Mouse (Mus musculus): ENCODE results near the gene Tmem59. TPM values are rescaled to one million over a fixed set of nuclear protein-coding genes. Genes with fewer than 3 reads are reported as not detected.

Gene Tmem59
- polyA plus RNA-seq, 1 experiment from 2014 or later = 348 TPM

DNA sequence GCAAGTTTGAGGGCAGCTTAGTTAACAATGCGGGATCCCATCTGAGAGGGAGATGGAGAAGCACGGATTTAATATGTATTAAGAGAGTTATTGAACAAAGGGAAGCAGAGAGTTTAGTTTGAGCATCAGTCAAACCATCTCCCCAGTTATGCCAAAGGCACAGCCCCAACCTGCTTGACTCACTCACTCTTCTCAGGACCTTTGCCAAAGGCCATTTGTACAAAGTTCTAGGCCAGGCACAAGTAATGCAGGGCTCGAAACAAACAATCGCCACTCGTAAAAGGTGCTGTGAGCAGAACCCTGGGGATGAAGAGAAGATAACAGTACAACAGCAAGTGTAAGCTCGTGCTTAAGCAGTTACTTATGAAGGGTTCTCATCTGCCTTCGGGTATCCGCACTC, 25.6 kb upstream of the Tmem59 start:
- Histone ChIP-seq H3K9me3 (no peaks in the 10 kb centered on the region), H3K27me3 (no peaks in the 10 kb centered on the region), H3K36me3 (peaks cover 40% of the 10 kb centered on the region), H3K4me2 (no peak overlapping the region), H3K4me1 (replicated peaks) (no peaks in the 10 kb centered on the region), H3K4me3 (replicated peaks) (no peak overlapping the region), H3K9ac (replicated peaks) (no peak overlapping the region), H3K27ac (no peak overlapping the region)
- 81% methylated on average over 8 of the region's 8 CpGs for WGBS
- ATAC-seq (ENCODE audit: insufficient number of reproducible peaks, insufficient read depth, low FRiP score, low TSS enrichment, low read depth) = no peak

DNA sequence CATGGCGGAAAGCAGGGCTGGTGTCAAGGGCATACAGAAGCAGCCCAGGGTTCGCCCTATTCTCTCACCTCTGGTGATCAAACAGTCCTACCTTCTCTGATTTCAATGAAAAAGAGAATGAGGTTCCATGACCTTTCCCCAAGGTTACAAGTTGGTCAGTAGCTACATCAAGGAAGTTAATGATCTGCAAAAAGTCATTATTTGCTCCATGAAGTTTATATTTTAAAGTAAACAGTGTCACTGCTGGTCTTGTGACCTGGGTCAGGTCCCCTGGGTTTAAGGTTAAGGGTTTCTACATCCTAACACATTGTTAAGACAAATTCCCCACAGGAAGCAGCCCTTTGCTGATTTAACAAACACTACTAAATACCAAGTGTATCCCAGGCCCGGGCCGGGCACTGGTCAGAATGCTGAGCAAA, 21.2 kb upstream of the Tmem59 start:
- H3K9ac ChIP-seq (replicated peaks) = no peak overlapping the region
- H3K4me3 ChIP-seq (replicated peaks) = no peak overlapping the region
- no peaks in the 10 kb centered on the region for H3K27me3 ChIP-seq
- H3K27ac ChIP-seq = no peak overlapping the region
- H3K9me3 ChIP-seq = no peaks in the 10 kb centered on the region
- no peaks in the 10 kb centered on the region for H3K4me1 ChIP-seq (replicated peaks)
- peaks cover 52% of the 10 kb centered on the region for H3K36me3 ChIP-seq
- H3K4me2 ChIP-seq = no peak overlapping the region
- 49% methylated on average over 4 of the region's 4 CpGs for WGBS
- ATAC-seq (ENCODE audit: insufficient number of reproducible peaks, insufficient read depth, low FRiP score, low TSS enrichment, low read depth) = no peak

DNA sequence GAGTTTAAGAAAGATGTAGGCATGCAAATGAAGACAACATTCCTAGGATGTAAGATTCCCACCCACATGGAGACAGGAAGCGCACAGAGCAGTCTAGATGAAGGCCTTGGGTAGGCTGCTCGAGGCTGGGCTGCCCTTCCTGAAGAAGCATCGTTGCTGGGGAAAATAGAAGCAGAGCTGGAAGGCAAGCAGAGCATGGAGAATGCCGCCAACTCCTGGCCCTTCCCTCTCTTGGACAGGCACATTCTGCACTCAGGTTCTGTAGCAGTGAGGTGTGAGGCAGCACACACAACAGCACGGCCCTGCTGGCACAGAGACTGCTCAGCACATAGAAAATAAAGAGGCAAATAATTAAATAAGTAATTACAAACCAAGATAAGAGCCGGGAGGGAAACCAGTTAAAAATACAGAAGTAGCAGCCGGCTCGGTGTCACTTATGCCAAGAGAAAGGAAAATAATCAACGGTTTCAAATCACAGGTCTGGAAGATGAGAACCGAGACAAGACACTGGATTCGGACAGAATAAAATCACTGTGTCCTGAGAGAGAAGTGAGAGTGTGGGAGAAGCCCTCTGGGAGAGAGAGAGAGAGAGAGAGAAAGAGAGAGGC, 18.9 kb upstream of the Tmem59 start:
- H3K36me3 ChIP-seq = peaks cover 45% of the 10 kb centered on the region
- WGBS = 89% methylated on average over 11 of the region's 11 CpGs

DNA sequence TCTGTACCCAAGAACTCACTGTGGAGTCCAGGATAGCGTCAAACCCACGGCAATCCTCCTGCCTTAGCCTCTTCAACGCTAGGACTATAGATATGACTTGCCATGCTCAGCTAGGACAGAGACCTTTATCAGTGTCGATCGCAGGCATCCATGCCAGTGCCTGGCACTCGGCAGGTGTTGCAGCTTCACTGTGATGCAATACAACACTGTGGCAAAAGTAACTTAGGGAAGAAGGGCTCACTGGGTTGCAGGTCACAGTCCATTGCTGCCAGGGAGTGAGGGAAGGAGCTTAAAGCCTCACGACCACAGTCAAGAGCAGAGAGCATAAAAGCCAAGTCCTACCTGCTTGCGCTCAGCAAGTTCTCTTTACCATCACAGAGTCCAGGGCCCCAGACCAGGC, 18.0 kb upstream of the Tmem59 start:
- no peak overlapping the region for H3K4me2 ChIP-seq
- 93% methylated on average over 8 of the region's 8 CpGs for WGBS
- H3K4me1 ChIP-seq (replicated peaks) = no peaks in the 10 kb centered on the region
- H3K4me3 ChIP-seq (replicated peaks) = no peak overlapping the region
- peaks cover 49% of the 10 kb centered on the region for H3K36me3 ChIP-seq
- no peak overlapping the region for H3K9ac ChIP-seq (replicated peaks)
- H3K27me3 ChIP-seq = no peaks in the 10 kb centered on the region
- H3K9me3 ChIP-seq = no peaks in the 10 kb centered on the region
- H3K27ac ChIP-seq = no peak overlapping the region
- no peak for ATAC-seq (ENCODE audit: insufficient number of reproducible peaks, insufficient read depth, low FRiP score, low TSS enrichment, low read depth)

More for the DNA sequence above, 18.9 kb upstream of the Tmem59 start:
- no peaks in the 10 kb centered on the region for H3K27me3 ChIP-seq
- H3K9me3 ChIP-seq = no peaks in the 10 kb centered on the region
- no peak overlapping the region for H3K9ac ChIP-seq (replicated peaks)
- H3K4me2 ChIP-seq = no peak overlapping the region
- ATAC-seq (ENCODE audit: insufficient number of reproducible peaks, insufficient read depth, low FRiP score, low TSS enrichment, low read depth) = no peak
- H3K4me1 ChIP-seq (replicated peaks) = no peaks in the 10 kb centered on the region
- no peak overlapping the region for H3K4me3 ChIP-seq (replicated peaks)
- H3K27ac ChIP-seq = no peak overlapping the region

- 86% methylated on average over 10 of the region's 10 CpGs for WGBS
- Histone ChIP-seq H3K4me2 (no peak overlapping the region), H3K9me3 (no peaks in the 10 kb centered on the region), H3K9ac (replicated peaks) (no peak overlapping the region), H3K27ac (no peak overlapping the region), H3K27me3 (no peaks in the 10 kb centered on the region), H3K4me3 (replicated peaks) (no peak overlapping the region), H3K36me3 (peaks cover 42% of the 10 kb centered on the region), H3K4me1 (replicated peaks) (no peaks in the 10 kb centered on the region)
- ATAC-seq (ENCODE audit: insufficient number of reproducible peaks, insufficient read depth, low FRiP score, low TSS enrichment, low read depth) = no peak
Observed at GRCm38 (mm10) chr4:107163341-107163740, 14.9 kb upstream of the Tmem59 start.

DNA sequence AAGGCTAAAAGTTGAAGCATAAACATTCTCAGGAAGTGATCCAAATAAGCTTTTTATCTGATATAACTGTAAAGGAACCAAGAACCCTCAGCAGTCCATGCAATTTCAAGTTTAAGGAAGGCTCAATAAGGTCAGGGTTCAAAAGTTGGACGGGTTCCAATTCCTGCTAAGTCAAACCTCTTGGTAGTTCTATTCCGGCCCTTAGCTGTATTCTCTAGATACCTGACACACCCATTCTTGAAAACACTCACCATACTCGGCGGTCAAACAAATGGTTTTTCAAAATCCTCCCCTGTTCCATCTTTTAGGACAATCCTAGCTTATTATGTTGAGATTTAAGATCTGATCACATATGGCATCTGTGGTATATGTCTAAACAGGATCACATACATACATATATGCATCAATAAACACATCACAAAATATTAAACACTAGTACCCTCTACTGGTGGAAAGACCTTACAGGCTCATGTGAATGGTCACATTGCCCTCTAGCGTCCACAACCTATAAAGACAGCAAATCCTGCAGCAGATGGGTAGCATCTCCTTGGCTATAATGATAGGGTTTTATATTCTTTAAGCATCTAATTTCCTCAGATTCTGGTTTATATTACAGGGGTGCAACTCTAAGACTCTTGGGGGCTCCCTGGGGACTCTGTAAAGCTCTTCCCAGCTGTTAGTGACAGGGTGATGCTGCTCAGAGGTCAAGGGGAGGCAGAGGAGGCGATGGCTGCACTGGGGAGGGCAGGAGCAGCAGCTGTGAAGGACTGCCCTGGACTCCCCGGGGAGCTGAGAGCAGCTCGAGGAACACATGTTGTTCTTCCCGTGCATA, 14.2 kb upstream of the Tmem59 start:
- Histone ChIP-seq H3K9ac (replicated peaks) (no peak overlapping the region), H3K36me3 (peaks cover 37% of the 10 kb centered on the region), H3K4me3 (replicated peaks) (no peak overlapping the region), H3K9me3 (no peaks in the 10 kb centered on the region), H3K27me3 (no peaks in the 10 kb centered on the region), H3K27ac (no peak overlapping the region), H3K4me1 (replicated peaks) (no peaks in the 10 kb centered on the region), H3K4me2 (no peak overlapping the region)
- WGBS = 48% methylated on average over 9 of the region's 9 CpGs
- ATAC-seq (ENCODE audit: insufficient number of reproducible peaks, insufficient read depth, low FRiP score, low TSS enrichment, low read depth) = 0 out of 2 replicates have a peak, but pooled peaks have one; percentile 59

- WGBS = 78% methylated on average over 5 of the region's 5 CpGs
- Histone ChIP-seq H3K9me3 (no peaks in the 10 kb centered on the region), H3K27me3 (no peaks in the 10 kb centered on the region), H3K36me3 (peaks cover 40% of the 10 kb centered on the region), H3K4me3 (replicated peaks) (no peak overlapping the region), H3K9ac (replicated peaks) (no peak overlapping the region), H3K4me2 (no peak overlapping the region), H3K27ac (no peak overlapping the region), H3K4me1 (replicated peaks) (no peaks in the 10 kb centered on the region)
- no peak for ATAC-seq (ENCODE audit: insufficient number of reproducible peaks, insufficient read depth, low FRiP score, low TSS enrichment, low read depth)
Observed at GRCm38 (mm10) chr4:107166700-107167099, 11.5 kb upstream of the Tmem59 start.

- no peak overlapping the region for H3K4me2 ChIP-seq
- H3K27me3 ChIP-seq = no peaks in the 10 kb centered on the region
- H3K4me3 ChIP-seq (replicated peaks) = no peak overlapping the region
- peaks cover 51% of the 10 kb centered on the region for H3K36me3 ChIP-seq
- no peak overlapping the region for H3K9ac ChIP-seq (replicated peaks)
- H3K27ac ChIP-seq = no peak overlapping the region
- H3K4me1 ChIP-seq (replicated peaks) = no peaks in the 10 kb centered on the region
- ATAC-seq (ENCODE audit: insufficient number of reproducible peaks, insufficient read depth, low FRiP score, low TSS enrichment, low read depth) = no peak
- no peaks in the 10 kb centered on the region for H3K9me3 ChIP-seq
- WGBS = 86% methylated on average over 5 of the region's 5 CpGs
Observed at GRCm38 (mm10) chr4:107167798-107168197, 10.4 kb upstream of the Tmem59 start.

DNA sequence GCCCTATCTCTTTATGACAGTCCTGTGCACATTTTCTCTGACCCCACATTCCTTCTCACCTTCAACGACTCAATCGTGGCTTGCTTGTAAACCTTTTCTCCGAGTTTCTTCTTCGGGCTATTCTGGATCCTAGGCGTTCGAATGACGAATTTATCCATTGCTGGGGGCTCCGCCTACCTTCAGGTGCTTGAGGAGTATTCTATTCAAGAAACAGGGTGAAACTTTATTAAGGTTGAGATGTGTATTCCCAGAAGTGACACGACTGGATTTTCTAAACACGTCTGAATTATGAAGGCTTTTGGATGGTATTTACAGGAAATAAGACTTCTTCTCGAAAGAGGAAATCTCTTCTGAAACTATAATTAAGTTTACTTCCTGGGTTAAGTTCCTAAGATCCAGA, 693 bp upstream of the Tmem59 start:
- H3K27me3 ChIP-seq = no peaks in the 10 kb centered on the region
- no peaks in the 10 kb centered on the region for H3K9me3 ChIP-seq
- WGBS = 44% methylated on average over 11 of the region's 11 CpGs
- peaks cover 32% of the 10 kb centered on the region; the same call in 1 of the 2 replicates for H3K36me3 ChIP-seq
- peak overlapping the region; percentile 75 for H3K4me2 ChIP-seq
- peak overlapping the region; percentile 98 for H3K27ac ChIP-seq
- peak overlapping the region; percentile 89; the same call in 1 of the 2 replicates for H3K9ac ChIP-seq (replicated peaks)
- H3K4me1 ChIP-seq (replicated peaks) = peaks cover 36% of the 10 kb centered on the region
- no peak for ATAC-seq (ENCODE audit: insufficient number of reproducible peaks, insufficient read depth, low FRiP score, low TSS enrichment, low read depth)
- H3K4me3 ChIP-seq (replicated peaks) = peak overlapping the region; percentile 93

GRCm38 (mm10) chr4:107178830-107179490, 761 bp downstream of the Tmem59 start, which contains the start of gene Tceanc2:
Gene Tceanc2, minus strand, starts transcription at chr4:107179116.
- ATAC-seq (ENCODE audit: insufficient number of reproducible peaks, insufficient read depth, low FRiP score, low TSS enrichment, low read depth) = peak; percentile 16; the same call in 1 of the 2 replicates
- peaks cover 42% of the 10 kb centered on the region for H3K4me1 ChIP-seq (replicated peaks)
- H3K4me3 ChIP-seq (replicated peaks) = peak within 1 kb of the TSS; percentile 93
- peak within 1 kb of the TSS; percentile 89 for H3K9ac ChIP-seq (replicated peaks)
- WGBS = under 1% methylated on average over 47 of the region's 47 CpGs
- H3K27me3 ChIP-seq = no peaks in the 10 kb centered on the region
- peaks cover 18% of the 10 kb centered on the region; the same call in 1 of the 2 replicates for H3K36me3 ChIP-seq
- H3K27ac ChIP-seq = peak within 1 kb of the TSS; percentile 98
- no peaks in the 10 kb centered on the region for H3K9me3 ChIP-seq
- peak within 1 kb of the TSS; percentile 75 for H3K4me2 ChIP-seq

DNA sequence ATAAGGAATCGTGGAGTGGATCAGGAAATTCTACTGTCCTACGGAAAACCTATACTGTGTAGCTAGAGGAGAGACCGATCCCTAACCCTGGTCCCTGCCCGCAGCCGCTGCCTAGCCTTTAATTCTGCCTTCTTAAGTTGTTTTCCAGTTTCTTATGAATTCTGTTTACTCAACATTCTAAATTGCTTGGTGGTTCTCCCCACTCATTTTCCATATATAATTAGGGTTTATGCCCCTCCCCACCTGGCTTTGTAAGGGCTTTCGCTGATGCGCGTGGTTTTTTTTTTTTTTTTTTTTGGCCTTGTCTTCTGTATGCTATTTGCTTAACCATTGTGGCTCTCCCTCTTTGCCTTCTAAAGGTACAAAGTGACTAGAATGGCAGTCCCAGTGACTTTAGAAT, 1.4 kb downstream of the Tmem59 start:
- Histone ChIP-seq H3K4me2 (peak overlapping the region; percentile 75), H3K4me3 (replicated peaks) (peak overlapping the region; percentile 93), H3K9ac (replicated peaks) (peak overlapping the region; percentile 89), H3K9me3 (no peaks in the 10 kb centered on the region), H3K27me3 (no peaks in the 10 kb centered on the region), H3K4me1 (replicated peaks) (peaks cover 42% of the 10 kb centered on the region), H3K27ac (peak overlapping the region; percentile 98), H3K36me3 (peaks cover 15% of the 10 kb centered on the region; the same call in 1 of the 2 replicates)
- 5% methylated on average over 8 of the region's 8 CpGs for WGBS
- ATAC-seq (ENCODE audit: insufficient number of reproducible peaks, insufficient read depth, low FRiP score, low TSS enrichment, low read depth) = no peak

Data from limb, embryonic 12.5 days (tissue).